Mouse (Mus musculus) liver, postnatal 0 days (tissue): ENCODE measurements around the gene Jup. TPM values are rescaled to one million over a fixed set of nuclear protein-coding genes. Genes with fewer than 3 reads are reported as not detected.

ENCODE experiments used
- ATAC-seq: fragments of 200-750 bp; cut with Nextera tagmentation; 2 replicates; pipeline ENCODE4 v1.8.0; 2017; ENCODE audit warnings: mild to moderate bottlenecking, moderate library complexity
- DNase-seq: peaks from one replicate; pipeline ENCODE4 v3.0.0-alpha.2; 2016
- H3K27ac ChIP-seq: fragments of 300-500 bp; sonication (generic); 2 replicates; pipeline ENCODE4 v1.5.1; 2014; ENCODE audit warnings: antibody characterized with exemption, moderate library complexity, mild to moderate bottlenecking, low read depth
- H3K27me3 ChIP-seq: fragments of 300-500 bp; sonication (generic); 2 replicates; pipeline ENCODE4 v1.6.1; 2014; ENCODE audit warnings: low read length, control low read depth, mixed read lengths; ENCODE audit not compliant: insufficient read depth
- H3K36me3 ChIP-seq: fragments of 300-500 bp; sonication (generic); replicated peaks from 2 replicates; pipeline ENCODE4 v1.6.1; 2014; ENCODE audit warnings: mild to moderate bottlenecking, control low read depth, low read length, moderate library complexity, mixed read lengths; ENCODE audit not compliant: insufficient read depth
- H3K4me1 ChIP-seq: fragments of 300-500 bp; sonication (generic); 2 replicates; pipeline ENCODE4 v1.6.1; 2014; ENCODE audit warnings: antibody characterized with exemption, mild to moderate bottlenecking, control low read depth; ENCODE audit not compliant: insufficient read depth
- H3K4me2 ChIP-seq: fragments of 300-500 bp; sonication (generic); 2 replicates; pipeline ENCODE4 v1.6.1; 2014; ENCODE audit warnings: low read depth, mild to moderate bottlenecking, low read length, moderate library complexity, mixed read lengths
- H3K4me3 ChIP-seq: fragments of 300-500 bp; sonication (generic); 2 replicates; pipeline ENCODE4 v1.5.1; 2014; ENCODE audit warnings: low read depth, low read length
- H3K9ac ChIP-seq: fragments of 300-500 bp; sonication (generic); replicated peaks from 2 replicates; pipeline ENCODE4 v1.6.1; 2014; ENCODE audit warnings: mild to moderate bottlenecking, moderate library complexity
- H3K9me3 ChIP-seq: fragments of 300-500 bp; sonication (generic); 2 replicates; pipeline ENCODE4 v1.6.1; 2016; ENCODE audit warnings: mild to moderate bottlenecking, control low read depth, low read length, mixed read lengths
- CTCF ChIP-seq: sonication (generic); IDR thresholded peaks from 2 replicates; pipeline ENCODE4 v1.5.1; 2016; ENCODE audit warnings: antibody characterized with exemption, low read depth
- EP300 ChIP-seq: IDR thresholded peaks from 2 replicates; pipeline ENCODE4 v1.6.1; 2016; ENCODE audit warnings: antibody characterized with exemption, low read depth, mild to moderate bottlenecking
- WGBS: fragments of 180-500 bp; shearing (Covaris S2); extraction: QIAGEN DNeasy Blood & Tissue Kit; methylation state at CpG from one replicate; pipeline ENCODE4 v1.1.7; 2014; ENCODE audit not compliant: insufficient replicate concordance; 5-methylcytosine and 5-hydroxymethylcytosine counted together
- polyA plus RNA-seq: library from polyadenylated mRNA; unstranded; fragments of >200 nt; fragmentation: Nextera tagmentation; extraction: Ambion mirVana; gene quantifications from 2 replicates; pipeline ENCODE4 v1.2.1, GENCODE M21; 2015

The Jup gene
- polyA plus RNA-seq, 1 experiment from 2014 or later, result 17.5 TPM

GRCm38 (mm10) chr11:100378446-100378845 is 19.1 kb downstream of the Jup start:
- no peak overlapping the region for H3K9ac ChIP-seq
- TF ChIP-seq CTCF, result no peak
- no peak for TF ChIP-seq EP300
- H3K4me3 ChIP-seq, result no peak overlapping the region
- ATAC-seq, result no peak
- WGBS, result 75% methylated on average over 5 of the region's 5 CpGs
- H3K36me3 ChIP-seq, result peaks cover 49% of the 10 kb centered on the region
- H3K27ac ChIP-seq, result no peak overlapping the region
- no peaks in the 10 kb centered on the region for H3K4me1 ChIP-seq
- H3K9me3 ChIP-seq, result no peaks in the 10 kb centered on the region
- no peak overlapping the region for H3K4me2 ChIP-seq
- DNase-seq, result no peak
- no peaks in the 10 kb centered on the region for H3K27me3 ChIP-seq

- Histone ChIP-seq H3K27ac (no peak overlapping the region), H3K4me1 (no peaks in the 10 kb centered on the region), H3K4me2 (no peak overlapping the region), H3K27me3 (no peaks in the 10 kb centered on the region), H3K36me3 (peaks cover 49% of the 10 kb centered on the region), H3K9ac (no peak overlapping the region), H3K9me3 (no peaks in the 10 kb centered on the region), H3K4me3 (no peak overlapping the region)
- DNase-seq (no peak), ATAC-seq (no peak)
- 88% methylated on average over 14 of the region's 14 CpGs for WGBS
- TF ChIP-seq EP300, result no peak
- no peak for TF ChIP-seq CTCF
These were observed 19.6 kb downstream of the Jup start for GRCm38 (mm10) chr11:100377989-100378388.

- DNase-seq, result no peak
- H3K4me3 ChIP-seq, result no peak overlapping the region
These were observed 20.7 kb downstream of the Jup start for GRCm38 (mm10) chr11:100376746-100377389.

GRCm38 (mm10) chr11:100376005-100376404 is 21.6 kb downstream of the Jup start:
- Histone ChIP-seq H3K9ac (no peak overlapping the region), H3K4me2 (no peak overlapping the region), H3K9me3 (no peaks in the 10 kb centered on the region), H3K27me3 (no peaks in the 10 kb centered on the region), H3K4me1 (no peaks in the 10 kb centered on the region), H3K4me3 (no peak overlapping the region), H3K36me3 (peaks cover 51% of the 10 kb centered on the region), H3K27ac (no peak overlapping the region)
- 67% methylated on average over 4 of the region's 4 CpGs for WGBS
- DNase-seq, result no peak
- TF ChIP-seq CTCF (no peak), EP300 (no peak)
- ATAC-seq, result no peak

More at GRCm38 (mm10) chr11:100376746-100377389, 20.7 kb downstream of the Jup start:
- ATAC-seq, result no peak
- TF ChIP-seq EP300 (no peak), CTCF (no peak)
- WGBS, result 86% methylated on average over 21 of the region's 21 CpGs
- no peak overlapping the region for H3K27ac ChIP-seq
- no peak overlapping the region for H3K9ac ChIP-seq
- no peak overlapping the region for H3K4me2 ChIP-seq
- H3K9me3 ChIP-seq, result no peaks in the 10 kb centered on the region
- no peaks in the 10 kb centered on the region for H3K4me1 ChIP-seq
- peaks cover 56% of the 10 kb centered on the region for H3K36me3 ChIP-seq
- H3K27me3 ChIP-seq, result no peaks in the 10 kb centered on the region

- no peak for ATAC-seq
- H3K27ac ChIP-seq, result no peak overlapping the region
These were observed 22.4 kb downstream of the Jup start for GRCm38 (mm10) chr11:100375127-100375526.

GRCm38 (mm10) chr11:100371981-100372558 is 25.5 kb downstream of the Jup start:
- H3K4me3 ChIP-seq, result no peak overlapping the region
- peaks cover 30% of the 10 kb centered on the region for H3K36me3 ChIP-seq
- ATAC-seq (no peak), DNase-seq (no peak)
- TF ChIP-seq CTCF (no peak), EP300 (no peak)
- no peak overlapping the region for H3K9ac ChIP-seq
- no peak overlapping the region for H3K27ac ChIP-seq
- H3K9me3 ChIP-seq, result no peaks in the 10 kb centered on the region
- H3K4me2 ChIP-seq, result no peak overlapping the region
- H3K4me1 ChIP-seq, result no peaks in the 10 kb centered on the region
- WGBS, result 62% methylated on average over 8 of the region's 8 CpGs
- no peaks in the 10 kb centered on the region for H3K27me3 ChIP-seq

More at GRCm38 (mm10) chr11:100375127-100375526, 22.4 kb downstream of the Jup start:
- H3K9me3 ChIP-seq, result no peaks in the 10 kb centered on the region
- no peak overlapping the region for H3K4me3 ChIP-seq
- TF ChIP-seq EP300, result no peak
- TF ChIP-seq CTCF, result no peak
- no peak overlapping the region for H3K9ac ChIP-seq
- 85% methylated on average over 9 of the region's 9 CpGs for WGBS
- no peaks in the 10 kb centered on the region for H3K27me3 ChIP-seq
- H3K4me1 ChIP-seq, result no peaks in the 10 kb centered on the region
- no peak overlapping the region for H3K4me2 ChIP-seq
- DNase-seq, result no peak
- H3K36me3 ChIP-seq, result peaks cover 51% of the 10 kb centered on the region
